ENCODE assay signal across 9 mouse cellular contexts in genomic region chr12:27182397-27183375, GRCm38 (mm10).
DNase-seq lines count a peak whose midpoint lies in the region; ATAC-seq lines count a peak whose summit lies in the region.
"Had no signal": no experiment of that assay in that cellular context is flagged by ENCODE, and none has a peak within 500 bp of the region (broad histone marks: within the 10 kb centered on the region; RNA-seq: fewer than 3 reads in every experiment).

No protein-coding gene starts in this region.

- H3K27me3 ChIP-seq in forebrain, embryonic 10.5 days (ENCODE audit: poor library complexity, severe bottlenecking), result no peaks in the 10 kb centered on the region

- H3K4me3 ChIP-seq in forebrain, embryonic 10.5 days, result no peak overlapping the region

- H3K36me3 ChIP-seq in forebrain, embryonic 10.5 days (replicated peaks), result no peaks in the 10 kb centered on the region
- H3K36me3 ChIP-seq: G1E had no signal

- peak overlapping the region; percentile 68 for H3K27ac ChIP-seq in forebrain, embryonic 10.5 days

- no peak for ATAC-seq in granulocyte monocyte progenitor cell, adult 5-6 weeks (replicated peaks; ENCODE audit: poor library complexity, severe bottlenecking)

- DNase-seq in brain, adult 2 months (ENCODE audit: low read depth, low spot score), result peak; percentile 39
- DNase-seq in forebrain, embryonic 10.5 days (ENCODE audit: extremely low spot score, low spot score), result peak; percentile 29
- peak; percentile 9 to 31 for DNase-seq in heart, postnatal 36 days
- peak; percentile 26 to 40 for DNase-seq in lung, postnatal 4 days
- no peak for DNase-seq in cerebellum, postnatal 36 days
- no peak for DNase-seq in cerebellum, adult 18-20 months
- no peak for DNase-seq in cerebellum, adult 9-10 months

- WGBS in forebrain, embryonic 10.5 days, result 60% methylated on average over 5 of the region's 5 CpGs

- peaks cover 4% of the 10 kb centered on the region; the same call in 1 of the 2 replicates for H3K9me3 ChIP-seq in forebrain, embryonic 10.5 days

- H3K4me1 ChIP-seq in forebrain, embryonic 10.5 days, result peaks cover 33% of the 10 kb centered on the region

- intact Hi-C loops in heart, postnatal 36 days (cut with DNase I), result no loop called here

Comparison
In these comparisons a context has a peak if more than half of its experiments do, and no peak if none do; other contexts are left out.
1. DNase-seq: peak in brain, adult 2 months (single experiment), forebrain, embryonic 10.5 days (single experiment), heart, postnatal 36 days (2 of 2) and lung, postnatal 4 days (2 of 2); none in cerebellum, postnatal 36 days (0 of 2), cerebellum, adult 18-20 months (0 of 2) and cerebellum, adult 9-10 months (single experiment).